8 mouse cellular contexts compared by ENCODE assay signal in genomic region chr6:31217641-31218138, GRCm38 (mm10).
DNase-seq lines count a peak whose midpoint lies in the region; ATAC-seq and TF ChIP-seq lines count a peak whose summit lies in the region.

No protein-coding gene starts in this region.

- peak; percentile 68 to 89 for DNase-seq in adrenal gland, adult (ENCODE audit: inconsistent age in 2 of 2, low spot score in 1 of 2)
- DNase-seq in adrenal gland, adult 8-10 months, result no peak
- peak; percentile 74 for DNase-seq in brain, embryonic 14.5 days (ENCODE audit: low read depth)
- DNase-seq in gastrocnemius, adult 18-20 months (ENCODE audit: low spot score), result peak; percentile 69
- peak; percentile 46 for DNase-seq in hindbrain, embryonic 14.5 days (ENCODE audit: low spot score)
- peak; percentile 35 for DNase-seq in left cerebral cortex, postnatal 4 days
- DNase-seq in midbrain, embryonic 11.5 days (ENCODE audit: low spot score, missing footprints), result no peak

- H3K27me3 ChIP-seq in hindbrain, embryonic 14.5 days (ENCODE audit: control insufficient read depth, insufficient read depth, low read length), result peaks cover 40% of the 10 kb centered on the region
- peaks cover 59% of the 10 kb centered on the region for H3K27me3 ChIP-seq in midbrain, embryonic 11.5 days (ENCODE audit: control insufficient read depth, insufficient read depth, low read length)
- H3K27me3 ChIP-seq in stomach, embryonic 16.5 days (ENCODE audit: control insufficient read depth, insufficient read depth, low read length), result peaks cover 44% of the 10 kb centered on the region

- H3K9me3 ChIP-seq in hindbrain, embryonic 14.5 days (ENCODE audit: control insufficient read depth, low read length), result no peaks in the 10 kb centered on the region
- no peaks in the 10 kb centered on the region for H3K9me3 ChIP-seq in midbrain, embryonic 11.5 days (ENCODE audit: control insufficient read depth, low read length)
- H3K9me3 ChIP-seq in stomach, embryonic 16.5 days (replicated peaks; ENCODE audit: control insufficient read depth, low read length), result no peaks in the 10 kb centered on the region

- WGBS in hindbrain, embryonic 14.5 days, result under 1% methylated on average over 24 of the region's 25 CpGs
- WGBS in midbrain, embryonic 11.5 days, result under 1% methylated on average over 25 of the region's 25 CpGs
- under 1% methylated on average over 25 of the region's 25 CpGs for WGBS in stomach, embryonic 16.5 days

- H3K4me1 ChIP-seq in hindbrain, embryonic 14.5 days (replicated peaks; ENCODE audit: control insufficient read depth, insufficient read depth, low read length), result peaks cover 35% of the 10 kb centered on the region
- peaks cover 23% of the 10 kb centered on the region for H3K4me1 ChIP-seq in midbrain, embryonic 11.5 days (ENCODE audit: control insufficient read depth, insufficient read depth, low read length)
- peaks cover 9% of the 10 kb centered on the region for H3K4me1 ChIP-seq in stomach, embryonic 16.5 days (ENCODE audit: control insufficient read depth, insufficient read depth, low read length)

- H3K27ac ChIP-seq in hindbrain, embryonic 14.5 days, result no peak overlapping the region
- H3K27ac ChIP-seq in midbrain, embryonic 11.5 days (ENCODE audit: low read depth, low read length), result no peak overlapping the region
- no peak overlapping the region for H3K27ac ChIP-seq in stomach, embryonic 16.5 days (ENCODE audit: low read length)

- no peak for TF ChIP-seq POLR2A in brain, embryonic 14.5 days (IDR thresholded peaks at IDR 0.05; ENCODE audit: borderline replicate concordance, extremely low read depth, insufficient read depth, insufficient read length, poor library complexity, severe bottlenecking)

- TF ChIP-seq CTCF in brain, embryonic 14.5 days (IDR thresholded peaks at IDR 0.05; ENCODE audit: borderline replicate concordance, extremely low read depth, insufficient read depth, insufficient read length), result no peak

- peak overlapping the region; percentile 48 for H3K9ac ChIP-seq in hindbrain, embryonic 14.5 days
- no peak overlapping the region for H3K9ac ChIP-seq in midbrain, embryonic 11.5 days (ENCODE audit: low read length)
- H3K9ac ChIP-seq in stomach, embryonic 16.5 days (ENCODE audit: low read length), result peak overlapping the region; percentile 65

- no peak for ATAC-seq in hindbrain, embryonic 14.5 days (ENCODE audit: low FRiP score)
- ATAC-seq in midbrain, embryonic 11.5 days (ENCODE audit: low FRiP score), result no peak
- ATAC-seq in stomach, embryonic 16.5 days (ENCODE audit: insufficient read depth, low FRiP score), result no peak

- H3K4me2 ChIP-seq in hindbrain, embryonic 14.5 days (replicated peaks), result peak overlapping the region; percentile 100
- peak overlapping the region; percentile 100 for H3K4me2 ChIP-seq in midbrain, embryonic 11.5 days
- H3K4me2 ChIP-seq in stomach, embryonic 16.5 days (ENCODE audit: low read depth, low read length), result peak overlapping the region; percentile 99

- H3K36me3 ChIP-seq in hindbrain, embryonic 14.5 days (replicated peaks; ENCODE audit: control insufficient read depth, insufficient read depth), result no peaks in the 10 kb centered on the region
- H3K36me3 ChIP-seq in midbrain, embryonic 11.5 days (ENCODE audit: control insufficient read depth, insufficient read depth, low read length), result no peaks in the 10 kb centered on the region
- no peaks in the 10 kb centered on the region for H3K36me3 ChIP-seq in stomach, embryonic 16.5 days (ENCODE audit: control insufficient read depth, insufficient read depth, low read length)

- H3K4me3 ChIP-seq in hindbrain, embryonic 14.5 days (replicated peaks; ENCODE audit: low read length), result peak overlapping the region; percentile 81
- peak overlapping the region; percentile 64 for H3K4me3 ChIP-seq in midbrain, embryonic 11.5 days (ENCODE audit: low read depth, low read length)
- peak overlapping the region; percentile 69 for H3K4me3 ChIP-seq in stomach, embryonic 16.5 days (replicated peaks; ENCODE audit: low read length)

- intact Hi-C loops in left cerebral cortex, postnatal 4 days (cut with DNase I), result loop anchor here (10.0 kb wide), 1 partner anchor 177 kb away; the partner anchor contains the start of gene Mkln1

Comparison
In these comparisons a context has a peak if more than half of its experiments do, and no peak if none do; other contexts are left out.
1. DNase-seq: peak in adrenal gland, adult (2 of 2), brain, embryonic 14.5 days (single experiment), gastrocnemius, adult 18-20 months (single experiment), hindbrain, embryonic 14.5 days (single experiment) and left cerebral cortex, postnatal 4 days (single experiment); none in adrenal gland, adult 8-10 months (single experiment) and midbrain, embryonic 11.5 days (single experiment).
2. Peak in every context shown above with its lines, with median percentiles within 50 percentile points of each other: H3K4me2 ChIP-seq and H3K4me3 ChIP-seq.